Mouse (Mus musculus): ENCODE results near the gene Pnpla5.

DNA sequence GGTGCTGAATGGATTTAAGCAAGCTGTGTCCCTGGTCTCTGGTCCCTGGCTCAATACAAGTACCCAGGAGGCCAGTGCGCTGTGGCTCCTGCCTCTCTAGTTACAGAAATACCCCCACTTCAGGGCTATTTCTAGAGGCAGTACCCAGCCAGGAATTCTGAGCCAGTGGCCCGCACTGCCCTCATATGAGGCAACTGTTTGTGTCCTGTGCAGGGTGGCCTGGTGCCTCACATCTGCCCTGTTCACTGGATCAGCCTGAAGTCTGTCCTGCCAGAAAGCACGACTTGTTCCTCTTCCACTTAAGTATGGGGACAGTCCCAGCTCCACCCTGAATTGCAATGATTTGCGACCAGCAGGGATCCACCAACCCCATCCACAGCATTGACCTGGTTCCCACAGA is 10.5 kb upstream of the Pnpla5 start:
- no peak for TF ChIP-seq CTCF (IDR thresholded peaks at IDR 0.05; ENCODE audit: low read depth)
- no peak for TF ChIP-seq EP300 (IDR thresholded peaks at IDR 0.05; ENCODE audit: low read depth)
